Mouse (Mus musculus) embryo, embryonic 11.5 days (tissue): ENCODE data around the gene Pgap3.

Source experiments
- DNase-seq: peaks from one replicate; pipeline ENCODE4 v3.0.0-alpha.2; 2012; ENCODE audit warnings: low read depth, low spot score

The Pgap3 gene

GRCm38 (mm10) chr11:98412273-98412796, 12.0 kb upstream of the Pgap3 start, which contains the start of gene Erbb2:
Gene Erbb2 (plus strand): TSS chr11:98412470.
- peak; percentile 67 for DNase-seq

GRCm38 (mm10) chr11:98409341-98409822, 9.1 kb upstream of the Pgap3 start:
- DNase-seq: no peak

GRCm38 (mm10) chr11:98408872-98409271, 8.6 kb upstream of the Pgap3 start:
- DNase-seq: no peak

GRCm38 (mm10) chr11:98406621-98407020, 6.3 kb upstream of the Pgap3 start:
- no peak for DNase-seq

GRCm38 (mm10) chr11:98400816-98401215, 526 bp upstream of the Pgap3 start:
- no peak for DNase-seq

- no peak for DNase-seq
Observed at GRCm38 (mm10) chr11:98397946-98398345, 2.3 kb downstream of the Pgap3 start.

GRCm38 (mm10) chr11:98395041-98395440, 5.2 kb downstream of the Pgap3 start:
- DNase-seq: no peak

GRCm38 (mm10) chr11:98394301-98394700, 6.0 kb downstream of the Pgap3 start:
- no peak for DNase-seq

GRCm38 (mm10) chr11:98393317-98393716, 7.0 kb downstream of the Pgap3 start:
- DNase-seq: no peak

- no peak for DNase-seq
Observed at GRCm38 (mm10) chr11:98392645-98393044, 7.6 kb downstream of the Pgap3 start.

GRCm38 (mm10) chr11:98392034-98392433, 8.3 kb downstream of the Pgap3 start:
- DNase-seq: no peak

GRCm38 (mm10) chr11:98390141-98390540, 10.1 kb downstream of the Pgap3 start:
- DNase-seq: no peak

- DNase-seq: no peak
Observed at GRCm38 (mm10) chr11:98389221-98389780, 11.0 kb downstream of the Pgap3 start.

- no peak for DNase-seq
Observed at GRCm38 (mm10) chr11:98388282-98388681, 12.0 kb downstream of the Pgap3 start.

GRCm38 (mm10) chr11:98387056-98387577, 13.2 kb downstream of the Pgap3 start:
- no peak for DNase-seq

- DNase-seq: no peak
Observed at GRCm38 (mm10) chr11:98386596-98386995, 13.7 kb downstream of the Pgap3 start.

- DNase-seq: no peak
Observed at GRCm38 (mm10) chr11:98385638-98386585, 14.4 kb downstream of the Pgap3 start, which contains the start of gene Pnmt. Gene Pnmt (plus strand): TSS chr11:98386450.

GRCm38 (mm10) chr11:98384721-98385637, 15.3 kb downstream of the Pgap3 start:
- DNase-seq: no peak

GRCm38 (mm10) chr11:98384216-98384615, 16.1 kb downstream of the Pgap3 start:
- no peak for DNase-seq

GRCm38 (mm10) chr11:98383261-98384030, 16.8 kb downstream of the Pgap3 start, which contains the start of gene Tcap:
Gene Tcap (plus strand): TSS chr11:98383811.
- DNase-seq: no peak
